Mouse (Mus musculus): ENCODE results near the gene Nr5a1. TPM values are rescaled to one million over a fixed set of nuclear protein-coding genes. Genes with fewer than 3 reads are reported as not detected.

The Nr5a1 gene
- polyA plus RNA-seq, 1 experiment from 2014 or later, result not detected

DNA sequence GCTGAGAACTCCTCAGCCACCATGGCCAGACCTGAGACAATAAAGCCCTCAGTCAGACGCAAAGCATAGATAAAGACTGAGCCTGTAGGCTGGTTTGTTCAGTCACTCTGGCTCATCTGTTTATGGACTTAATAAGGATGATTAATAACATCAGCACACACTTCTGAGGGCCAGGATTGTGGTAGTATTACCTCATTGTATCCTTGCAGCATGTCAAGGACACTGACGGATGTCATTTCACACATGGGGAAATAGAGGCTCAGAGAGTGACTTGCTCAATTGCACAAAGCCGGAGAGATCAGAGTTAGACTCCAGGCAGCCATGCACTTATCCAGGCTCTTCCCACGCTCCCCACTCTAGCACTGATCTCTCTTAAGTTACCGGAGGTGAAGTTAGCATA lies 15.7 kb downstream of the Nr5a1 start:
- Histone ChIP-seq H3K9ac (no peak overlapping the region), H3K4me2 (no peak overlapping the region), H3K27ac (replicated peaks) (no peak overlapping the region), H3K9me3 (no peaks in the 10 kb centered on the region), H3K36me3 (no peaks in the 10 kb centered on the region), H3K27me3 (peaks cover 21% of the 10 kb centered on the region; the same call in 1 of the 2 replicates), H3K4me3 (no peak overlapping the region), H3K4me1 (replicated peaks) (peaks cover 9% of the 10 kb centered on the region)
- WGBS, result 91% methylated on average over 5 of the region's 5 CpGs
- no peak for ATAC-seq (ENCODE audit: low FRiP score, low read depth)

DNA sequence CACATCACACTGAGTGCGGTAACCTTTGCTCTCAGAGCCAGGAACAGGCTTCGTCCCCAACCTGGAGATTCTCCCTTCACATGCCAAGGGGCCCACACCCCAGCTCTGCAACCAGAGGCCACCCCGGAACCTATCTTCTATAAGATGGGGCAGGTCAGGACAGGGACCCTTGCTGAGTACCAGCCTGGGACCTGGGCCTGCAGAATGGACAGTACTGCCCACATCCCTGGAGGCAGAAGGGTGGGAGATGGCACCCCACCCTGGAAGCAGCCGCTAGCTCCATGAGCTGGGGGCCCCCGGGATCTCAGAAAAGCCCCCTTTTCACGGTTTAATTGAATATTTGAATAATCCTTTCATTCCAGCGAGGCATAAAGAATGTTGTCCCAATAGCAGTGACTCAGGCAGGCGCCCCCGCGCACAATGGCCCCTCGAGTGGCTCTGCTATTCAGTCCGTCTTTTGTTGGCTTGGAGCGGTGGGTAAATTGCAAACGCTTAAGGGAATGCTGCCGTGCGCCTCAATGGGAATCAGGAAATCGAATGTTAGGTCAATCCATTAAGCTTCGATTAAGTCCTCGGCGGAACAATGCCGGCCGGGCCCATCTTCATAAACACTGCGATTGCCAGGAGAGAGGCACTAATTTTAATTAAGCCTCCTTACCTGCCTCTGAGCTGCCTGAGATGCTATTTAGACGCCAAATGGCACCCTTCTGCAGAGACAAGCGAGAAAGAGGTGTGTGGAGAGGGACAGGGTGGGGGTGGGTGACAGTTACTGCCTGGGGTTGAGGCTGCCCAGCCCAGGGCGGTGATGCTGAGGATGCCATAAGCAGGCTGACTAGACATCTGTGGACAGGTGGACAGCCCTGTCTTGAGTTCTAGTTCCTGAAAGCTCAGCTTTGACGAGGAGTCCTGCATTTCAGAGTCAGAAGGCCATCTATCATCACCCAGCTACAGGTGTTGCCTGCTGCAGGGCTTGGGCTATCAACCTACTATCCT lies 16.9 kb downstream of the Nr5a1 start:
- Histone ChIP-seq H3K27ac (replicated peaks) (no peak overlapping the region), H3K9ac (no peak overlapping the region)
- ATAC-seq (ENCODE audit: low FRiP score, low read depth), result peak; percentile 15; the same call in 1 of the 2 replicates

DNA sequence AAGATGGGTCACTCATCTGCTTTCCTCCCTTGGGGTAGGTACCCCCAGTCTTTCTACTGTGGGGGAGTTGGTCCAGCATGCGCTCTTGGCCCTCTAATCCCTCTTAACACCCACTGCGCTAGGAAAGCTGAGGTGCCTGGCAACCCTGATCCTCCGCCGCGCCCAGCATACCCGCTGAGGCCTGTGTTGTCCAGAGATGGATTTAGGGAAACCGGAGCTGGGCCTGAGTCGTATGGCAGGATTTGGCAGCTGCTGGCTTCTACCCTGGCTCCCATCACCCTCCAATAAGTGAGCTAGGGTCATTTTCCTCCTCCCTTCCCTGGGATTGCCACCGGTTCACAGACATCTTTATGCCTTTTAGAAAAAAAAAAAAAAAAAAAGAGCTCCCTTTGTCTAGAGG lies 18.6 kb downstream of the Nr5a1 start:
- peaks cover 9% of the 10 kb centered on the region for H3K4me1 ChIP-seq (replicated peaks)
- H3K4me3 ChIP-seq, result no peak overlapping the region
- H3K9me3 ChIP-seq, result no peaks in the 10 kb centered on the region
- H3K27ac ChIP-seq (replicated peaks), result no peak overlapping the region
- 40% methylated on average over 9 of the region's 9 CpGs for WGBS
- H3K36me3 ChIP-seq, result no peaks in the 10 kb centered on the region
- H3K27me3 ChIP-seq, result peaks cover 17% of the 10 kb centered on the region; the same call in 1 of the 2 replicates
- H3K9ac ChIP-seq, result no peak overlapping the region
- H3K4me2 ChIP-seq, result no peak overlapping the region
- no peak for ATAC-seq (ENCODE audit: low FRiP score, low read depth)

More for the DNA sequence above, 16.9 kb downstream of the Nr5a1 start:
- H3K27me3 ChIP-seq, result peaks cover 21% of the 10 kb centered on the region; the same call in 1 of the 2 replicates
- H3K9me3 ChIP-seq, result no peaks in the 10 kb centered on the region
- peak overlapping the region; percentile 30 for H3K4me2 ChIP-seq
- peaks cover 9% of the 10 kb centered on the region for H3K4me1 ChIP-seq (replicated peaks)
- no peak overlapping the region for H3K4me3 ChIP-seq
- no peaks in the 10 kb centered on the region for H3K36me3 ChIP-seq
- WGBS, result 20% methylated on average over 27 of the region's 27 CpGs

DNA sequence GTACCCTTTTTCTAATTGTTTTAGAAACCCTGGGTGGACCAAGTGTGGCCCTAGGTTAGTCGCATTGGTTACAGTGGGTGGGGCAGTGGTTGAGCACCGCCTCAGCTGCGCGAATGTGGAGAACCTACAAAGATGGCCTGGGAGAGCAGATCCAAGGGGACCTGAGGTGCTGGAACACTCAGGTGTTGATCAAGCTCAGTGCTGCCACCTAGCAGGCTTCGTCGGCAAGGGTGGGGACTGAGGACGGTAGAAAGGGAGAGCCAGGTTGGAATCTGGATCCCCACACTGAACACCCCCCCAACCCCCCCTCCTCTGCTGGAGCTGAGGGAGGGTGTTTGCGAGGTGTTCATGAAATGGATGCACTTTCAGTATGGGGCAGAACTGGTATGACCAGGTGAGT lies 22.8 kb downstream of the Nr5a1 start:
- no peak overlapping the region for H3K4me2 ChIP-seq
- H3K4me1 ChIP-seq (replicated peaks), result peaks cover 16% of the 10 kb centered on the region
- H3K27me3 ChIP-seq, result no peaks in the 10 kb centered on the region
- 38% methylated on average over 8 of the region's 8 CpGs for WGBS
- no peak overlapping the region for H3K27ac ChIP-seq (replicated peaks)
- no peaks in the 10 kb centered on the region for H3K9me3 ChIP-seq
- H3K9ac ChIP-seq, result no peak overlapping the region
- no peak for ATAC-seq (ENCODE audit: low FRiP score, low read depth)
- H3K36me3 ChIP-seq, result no peaks in the 10 kb centered on the region
- H3K4me3 ChIP-seq, result no peak overlapping the region

DNA sequence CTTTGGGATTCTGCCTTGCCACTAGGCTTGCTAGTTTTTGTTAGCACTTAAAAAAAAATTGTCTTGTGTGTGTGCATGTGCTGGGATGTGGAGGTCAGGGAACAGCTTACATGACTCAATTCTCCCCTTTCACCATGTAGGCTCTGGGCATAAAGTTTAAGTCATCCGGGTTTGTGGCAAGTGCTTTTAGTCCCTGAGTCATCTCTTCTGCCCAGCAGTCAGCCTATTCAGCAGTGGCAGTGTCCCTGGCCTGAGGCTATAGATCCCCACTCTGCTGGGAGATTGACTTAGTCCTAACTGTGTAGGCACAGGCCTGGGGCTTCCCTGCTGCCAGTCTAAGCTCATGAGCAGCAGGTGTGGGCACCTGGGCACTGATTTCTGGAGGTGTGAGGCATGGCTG lies 24.5 kb downstream of the Nr5a1 start:
- Histone ChIP-seq H3K4me3 (no peak overlapping the region), H3K4me2 (no peak overlapping the region), H3K27ac (replicated peaks) (no peak overlapping the region), H3K27me3 (no peaks in the 10 kb centered on the region), H3K36me3 (no peaks in the 10 kb centered on the region), H3K9me3 (no peaks in the 10 kb centered on the region), H3K4me1 (replicated peaks) (peaks cover 16% of the 10 kb centered on the region), H3K9ac (no peak overlapping the region)
- WGBS, result 48% methylated on average over 1 of the region's 1 CpGs
- no peak for ATAC-seq (ENCODE audit: low FRiP score, low read depth)

DNA sequence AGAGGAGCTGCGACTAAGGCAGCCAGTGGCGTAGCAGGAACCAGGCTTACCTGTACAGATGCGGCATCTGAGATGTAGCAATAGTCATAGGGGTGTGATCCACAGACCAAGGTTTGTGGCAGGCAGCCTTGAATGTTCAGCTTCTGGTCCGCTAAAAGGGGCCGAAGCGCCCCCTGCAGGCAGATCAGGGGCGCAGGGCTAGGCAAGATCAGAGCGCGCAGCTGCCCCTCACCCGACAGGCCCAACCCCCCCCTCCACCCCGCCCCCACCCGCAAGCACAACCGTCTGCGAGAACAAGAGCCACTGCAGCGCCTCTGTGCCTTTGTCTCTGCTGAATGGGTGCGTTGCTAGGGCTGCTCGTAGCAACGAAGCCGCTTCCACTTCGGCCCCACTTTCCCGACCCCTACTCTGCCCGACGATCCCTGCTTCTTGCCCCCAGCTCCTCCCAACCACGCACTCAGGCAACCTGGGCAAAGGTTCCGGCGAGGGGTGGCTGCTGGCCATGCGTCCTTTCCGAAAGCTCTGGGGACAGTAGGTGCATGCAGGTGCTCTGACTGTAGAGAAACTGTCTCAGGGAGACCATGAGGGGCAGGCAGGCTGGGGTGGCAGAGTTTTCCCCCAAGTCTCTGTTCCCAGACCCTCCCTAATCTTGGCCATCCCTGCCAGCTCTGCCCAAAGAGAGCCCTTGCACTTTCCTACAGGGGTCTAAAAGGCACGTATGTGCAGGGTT lies 25.4 kb downstream of the Nr5a1 start:
- Histone ChIP-seq H3K9me3 (no peaks in the 10 kb centered on the region), H3K4me1 (replicated peaks) (peaks cover 16% of the 10 kb centered on the region), H3K4me3 (peak overlapping the region; percentile 33), H3K9ac (peak overlapping the region; percentile 43), H3K36me3 (no peaks in the 10 kb centered on the region), H3K4me2 (peak overlapping the region; percentile 59), H3K27ac (replicated peaks) (0 out of 2 replicates have a peak overlapping the region, but pooled peaks have one; percentile 5), H3K27me3 (no peaks in the 10 kb centered on the region)
- ATAC-seq (ENCODE audit: low FRiP score, low read depth), result peak; percentile 76
- 1% methylated on average over 29 of the region's 29 CpGs for WGBS

DNA sequence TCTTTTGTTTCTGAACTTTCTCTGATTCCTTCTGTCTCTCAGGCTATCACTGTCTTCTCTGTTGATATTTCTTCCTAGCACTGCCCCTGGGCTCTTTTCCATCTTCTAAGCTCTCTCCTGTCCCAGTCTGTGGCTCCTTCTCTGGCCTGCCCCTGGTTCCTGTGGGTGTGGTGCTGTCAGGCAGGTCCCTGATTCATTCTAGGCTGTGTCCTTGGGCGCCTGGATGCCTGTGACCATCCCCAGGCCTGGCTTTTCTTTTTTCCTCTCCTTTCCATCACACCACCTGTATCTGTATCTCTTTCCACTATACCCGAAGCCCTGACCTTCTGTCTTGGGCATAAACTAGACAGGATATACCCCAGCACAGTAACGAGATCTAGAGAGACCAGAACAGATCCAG lies 28.6 kb downstream of the Nr5a1 start:
- Histone ChIP-seq H3K4me1 (replicated peaks) (peaks cover 16% of the 10 kb centered on the region), H3K9ac (no peak overlapping the region), H3K27ac (replicated peaks) (no peak overlapping the region), H3K27me3 (no peaks in the 10 kb centered on the region), H3K4me2 (no peak overlapping the region), H3K9me3 (no peaks in the 10 kb centered on the region), H3K4me3 (no peak overlapping the region), H3K36me3 (no peaks in the 10 kb centered on the region)
- WGBS, result 78% methylated on average over 3 of the region's 3 CpGs
- no peak for ATAC-seq (ENCODE audit: low FRiP score, low read depth)

DNA sequence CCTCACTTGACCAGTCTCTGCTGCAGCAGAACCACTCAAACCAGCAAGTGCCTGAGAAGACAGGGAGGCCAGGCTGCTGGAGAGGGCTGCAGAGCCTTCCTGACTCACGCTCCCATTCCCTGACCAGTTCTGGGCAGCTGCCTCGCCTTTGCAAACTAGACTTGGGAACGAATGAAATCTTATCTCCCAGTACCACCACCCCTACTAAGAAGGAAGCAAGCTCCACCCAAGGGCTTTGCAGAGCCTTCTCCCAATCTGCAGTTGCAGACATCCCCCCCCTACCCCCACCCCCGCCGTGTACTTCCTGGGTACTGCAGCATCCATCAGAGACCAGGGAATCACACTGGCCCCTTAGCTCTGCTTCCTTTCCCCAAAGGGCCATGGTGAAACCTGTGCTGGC lies 31.3 kb downstream of the Nr5a1 start:
- Histone ChIP-seq H3K4me3 (no peak overlapping the region), H3K4me2 (no peak overlapping the region), H3K9ac (no peak overlapping the region), H3K27ac (replicated peaks) (no peak overlapping the region), H3K4me1 (replicated peaks) (peaks cover 2% of the 10 kb centered on the region), H3K27me3 (no peaks in the 10 kb centered on the region), H3K9me3 (no peaks in the 10 kb centered on the region), H3K36me3 (no peaks in the 10 kb centered on the region)
- WGBS, result 86% methylated on average over 5 of the region's 5 CpGs
- no peak for ATAC-seq (ENCODE audit: low FRiP score, low read depth)

DNA sequence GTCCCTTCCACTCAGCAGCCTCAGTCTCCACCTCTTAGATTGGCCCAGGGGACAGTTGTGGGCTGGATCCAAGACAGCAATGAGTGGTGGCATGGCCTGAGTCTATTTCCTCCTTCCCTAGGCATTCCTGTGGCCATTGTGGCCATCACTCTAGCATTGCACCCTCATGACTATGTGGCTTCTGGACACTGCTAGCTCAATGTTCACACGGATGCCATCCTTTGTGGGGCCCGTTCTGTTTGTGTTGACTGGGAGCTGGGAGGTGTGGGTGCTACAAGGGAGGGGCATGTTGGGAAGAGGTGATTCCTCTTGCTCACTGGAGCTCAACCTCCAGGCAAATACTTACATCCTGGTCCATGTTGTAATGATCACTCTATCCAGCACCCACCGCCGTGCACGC lies 32.1 kb downstream of the Nr5a1 start:
- no peak for ATAC-seq (ENCODE audit: low FRiP score, low read depth)
- WGBS, result 96% methylated on average over 5 of the region's 5 CpGs
- Histone ChIP-seq H3K36me3 (no peaks in the 10 kb centered on the region), H3K27ac (replicated peaks) (no peak overlapping the region), H3K4me2 (no peak overlapping the region), H3K4me1 (replicated peaks) (no peaks in the 10 kb centered on the region), H3K27me3 (no peaks in the 10 kb centered on the region), H3K4me3 (no peak overlapping the region), H3K9ac (no peak overlapping the region), H3K9me3 (no peaks in the 10 kb centered on the region)

DNA sequence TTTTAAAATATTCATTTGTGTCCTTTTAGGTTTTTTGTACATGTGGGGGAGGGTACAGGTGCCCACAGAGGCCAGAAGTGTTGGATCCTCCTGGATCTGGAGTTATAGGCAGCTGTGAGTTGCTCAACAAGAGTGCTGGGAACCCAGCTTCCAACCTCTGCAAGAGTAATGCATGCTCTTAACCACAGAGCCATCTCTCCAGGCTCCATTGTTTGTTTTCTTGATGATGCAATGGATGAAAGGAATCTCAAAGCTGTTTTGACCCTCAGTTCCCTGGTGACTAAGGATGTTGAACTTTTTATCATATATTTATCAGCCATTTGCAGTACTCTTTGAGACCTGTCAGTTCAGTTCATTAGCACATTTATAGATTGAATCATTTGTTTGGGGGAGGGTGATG lies 35.4 kb downstream of the Nr5a1 start:
- ATAC-seq (ENCODE audit: low FRiP score, low read depth), result no peak
- no peaks in the 10 kb centered on the region for H3K9me3 ChIP-seq
- H3K27ac ChIP-seq (replicated peaks), result no peak overlapping the region
- no peak overlapping the region for H3K9ac ChIP-seq
- H3K4me2 ChIP-seq, result no peak overlapping the region
- no peaks in the 10 kb centered on the region for H3K4me1 ChIP-seq (replicated peaks)
- no peak overlapping the region for H3K4me3 ChIP-seq
- no peaks in the 10 kb centered on the region for H3K36me3 ChIP-seq
- H3K27me3 ChIP-seq, result no peaks in the 10 kb centered on the region

DNA sequence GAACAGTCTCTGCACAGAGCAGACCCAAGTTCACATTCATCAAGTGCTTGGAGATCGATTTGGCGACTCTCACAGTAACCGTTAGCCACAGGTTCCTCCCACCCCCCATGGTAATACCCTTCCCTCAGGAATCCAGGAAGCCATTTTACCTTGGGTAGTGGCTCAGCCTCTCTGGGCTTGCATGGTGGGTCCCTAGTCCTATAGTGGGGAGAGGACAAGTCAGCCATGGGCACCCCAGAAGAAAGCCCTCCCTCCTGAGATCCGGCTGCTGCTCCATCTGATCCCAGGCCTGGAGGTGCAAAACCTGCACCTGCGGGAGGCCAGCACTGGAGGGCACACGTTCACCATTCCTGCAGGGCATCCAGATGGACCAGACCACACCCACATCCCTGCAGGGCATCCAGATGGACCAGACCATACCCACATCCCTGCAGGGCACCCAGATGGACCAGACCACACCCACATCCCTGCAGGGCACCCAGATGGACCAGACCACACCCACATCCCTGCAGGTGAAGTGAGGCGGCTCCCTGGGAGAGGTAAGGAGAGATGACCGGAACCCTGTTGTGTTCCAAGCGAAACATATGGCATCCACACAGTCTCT lies 38.9 kb downstream of the Nr5a1 start:
- H3K27me3 ChIP-seq, result no peaks in the 10 kb centered on the region
- no peak overlapping the region for H3K4me2 ChIP-seq
- H3K36me3 ChIP-seq, result no peaks in the 10 kb centered on the region
- no peak overlapping the region for H3K27ac ChIP-seq (replicated peaks)
- 60% methylated on average over 9 of the region's 9 CpGs for WGBS
- H3K9ac ChIP-seq, result no peak overlapping the region
- no peaks in the 10 kb centered on the region for H3K4me1 ChIP-seq (replicated peaks)
- no peak for ATAC-seq (ENCODE audit: low FRiP score, low read depth)
- no peaks in the 10 kb centered on the region for H3K9me3 ChIP-seq
- H3K4me3 ChIP-seq, result no peak overlapping the region

DNA sequence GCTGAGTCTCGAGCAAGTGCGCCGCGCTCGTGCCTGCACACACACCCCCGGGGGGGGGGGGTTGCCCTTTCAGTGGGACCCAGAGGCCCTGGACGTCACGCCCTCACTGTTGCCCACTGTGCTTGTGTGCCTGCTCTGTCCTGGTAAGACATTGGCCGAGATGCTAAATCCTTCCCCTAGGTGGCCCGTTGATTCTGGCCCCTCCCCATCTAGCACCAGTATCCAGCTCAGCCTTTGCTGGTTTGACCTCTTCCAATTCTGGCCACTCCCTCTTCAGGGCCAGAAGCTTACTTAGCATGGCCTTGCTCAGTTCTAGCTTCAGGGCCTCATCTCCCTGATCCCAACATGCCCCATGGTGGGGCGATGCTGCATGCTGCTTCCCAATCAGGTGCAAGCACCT lies 41.8 kb downstream of the Nr5a1 start:
- H3K27me3 ChIP-seq, result no peaks in the 10 kb centered on the region
- 0 out of 2 replicates have a peak, but pooled peaks cover 4% of the 10 kb centered on the region for H3K4me1 ChIP-seq (replicated peaks)
- no peak overlapping the region for H3K9ac ChIP-seq
- no peaks in the 10 kb centered on the region for H3K9me3 ChIP-seq
- H3K4me2 ChIP-seq, result no peak overlapping the region
- H3K27ac ChIP-seq (replicated peaks), result no peak overlapping the region
- ATAC-seq (ENCODE audit: low FRiP score, low read depth), result no peak
- 63% methylated on average over 11 of the region's 11 CpGs for WGBS
- H3K4me3 ChIP-seq, result no peak overlapping the region
- no peaks in the 10 kb centered on the region for H3K36me3 ChIP-seq

All from hindbrain, embryonic 15.5 days (tissue).